Mouse (Mus musculus): ENCODE data around the gene Prok2. TPM values are rescaled to one million over a fixed set of nuclear protein-coding genes. Genes with fewer than 3 reads are reported as not detected.

The Prok2 gene
- total RNA-seq, 2 experiments from 2014 or later = not detected

- no peak for ATAC-seq (replicated peaks; ENCODE audit: poor library complexity)
Observed at GRCm38 (mm10) chr6:99692916-99693841, 33.0 kb downstream of the Prok2 start.

DNA sequence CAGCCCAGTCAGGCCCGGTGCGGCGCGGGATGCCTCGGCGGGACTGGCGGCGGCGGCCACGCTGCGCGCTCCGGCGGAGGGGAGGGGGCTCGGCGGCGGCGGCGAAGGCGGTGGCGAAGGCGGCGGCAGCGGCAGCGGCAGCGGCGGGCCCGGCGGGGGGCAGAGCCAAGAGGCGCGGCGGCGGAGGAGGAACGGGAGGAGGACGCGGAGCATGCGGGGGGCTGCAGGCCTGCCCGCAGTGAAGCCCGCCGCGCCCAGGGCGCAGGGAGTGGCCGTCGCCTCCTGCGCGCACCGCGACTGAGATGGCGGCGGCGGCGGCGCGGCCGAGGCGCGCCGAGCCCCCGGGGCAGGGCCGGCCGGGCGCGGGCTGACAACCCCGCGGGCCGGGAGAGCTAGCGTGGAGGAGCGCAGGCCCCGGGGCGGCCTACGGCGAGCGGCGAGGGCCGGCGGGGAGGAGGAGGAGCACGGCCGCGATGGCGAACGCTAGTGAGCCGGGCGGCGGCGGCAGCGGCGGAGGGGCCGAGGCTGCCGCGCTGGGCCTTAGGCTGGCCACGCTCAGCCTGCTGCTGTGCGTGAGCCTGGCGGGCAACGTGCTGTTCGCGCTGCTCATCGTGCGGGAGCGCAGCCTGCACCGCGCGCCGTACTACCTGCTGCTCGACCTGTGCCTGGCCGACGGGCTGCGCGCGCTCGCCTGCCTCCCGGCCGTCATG is 33.8 kb downstream of the Prok2 start, which contains the start of gene Gpr27:
Gpr27 (plus strand) TSS at position 474 of the 710 bp plus-strand sequence.
- ATAC-seq (replicated peaks; ENCODE audit: poor library complexity) = no peak

DNA sequence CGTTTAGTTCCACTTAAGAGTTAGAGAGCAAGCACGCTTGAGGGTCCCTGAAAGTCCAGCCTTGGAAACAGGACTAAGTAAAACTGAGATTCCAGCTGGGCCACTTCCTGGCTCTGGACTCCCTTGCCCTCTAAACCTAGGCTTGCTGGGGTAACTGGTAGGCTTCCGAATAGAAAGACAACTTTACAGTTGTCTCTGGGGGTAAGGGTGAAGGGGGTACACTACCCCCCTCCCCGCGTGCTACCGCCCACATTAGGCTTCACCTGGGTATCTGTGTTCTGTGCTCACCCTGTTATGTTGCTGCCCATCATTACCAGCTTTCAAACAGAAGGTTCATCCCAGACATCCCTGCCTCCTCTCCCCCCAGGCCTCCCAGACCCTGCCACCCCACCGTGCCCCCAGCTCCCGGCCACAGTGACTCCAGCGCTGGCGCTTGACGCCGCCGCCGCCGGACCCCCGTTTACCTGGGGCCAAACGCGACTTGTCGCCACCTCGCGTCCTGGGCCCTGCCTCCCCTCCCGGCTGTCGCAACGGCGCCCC is 34.5 kb downstream of the Prok2 start:
- ATAC-seq (replicated peaks; ENCODE audit: poor library complexity) = no peak

- ATAC-seq (replicated peaks; ENCODE audit: poor library complexity) = peak; percentile 54
Observed at GRCm38 (mm10) chr6:99688513-99688912, 37.7 kb downstream of the Prok2 start.

- peak; percentile 84 for ATAC-seq (replicated peaks; ENCODE audit: poor library complexity)
Observed at GRCm38 (mm10) chr6:99684899-99685298, 41.3 kb downstream of the Prok2 start.

DNA sequence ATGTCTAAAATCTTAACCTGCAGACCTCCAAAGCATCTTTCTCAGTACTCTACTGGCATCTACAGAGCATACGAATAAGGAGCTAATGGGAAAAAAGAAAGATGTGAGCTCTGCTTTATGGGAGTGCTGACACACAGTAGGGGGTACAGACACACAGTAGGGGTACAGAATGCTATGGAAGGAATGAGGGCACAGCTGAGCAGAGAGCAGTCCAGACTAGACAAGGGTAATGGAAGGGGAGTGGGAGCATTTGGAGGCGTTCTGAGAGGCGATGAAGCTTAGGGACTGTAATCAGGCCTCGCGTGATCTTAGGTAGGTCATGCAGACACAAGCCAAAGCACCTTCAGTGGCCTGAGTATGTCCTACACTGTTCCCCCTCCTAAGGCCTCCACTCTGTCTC is 42.2 kb downstream of the Prok2 start:
- no peak for ATAC-seq (replicated peaks; ENCODE audit: poor library complexity)

DNA sequence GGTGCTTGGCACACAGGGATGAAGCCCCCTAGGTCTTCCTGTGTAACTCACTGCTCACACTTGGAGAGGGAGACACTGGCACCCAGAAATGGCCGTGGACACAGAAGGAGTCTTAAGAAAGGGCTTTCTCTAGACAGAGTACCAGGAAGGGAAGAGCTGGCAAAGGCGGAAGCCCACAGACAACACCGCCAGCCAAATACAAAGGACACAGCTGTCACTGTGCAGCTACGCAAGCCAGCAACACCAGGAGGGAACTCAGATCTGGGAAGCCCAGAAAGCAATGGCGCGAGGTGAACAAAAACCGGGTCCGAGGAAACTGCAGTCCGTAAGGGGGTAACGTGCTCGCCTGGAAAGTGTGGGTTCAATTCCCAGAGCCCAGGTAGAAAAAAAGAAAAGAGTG is 48.1 kb downstream of the Prok2 start:
- ATAC-seq (replicated peaks; ENCODE audit: poor library complexity) = no peak

- no peak for ATAC-seq (replicated peaks; ENCODE audit: poor library complexity)
Observed at GRCm38 (mm10) chr6:99677325-99677724, 48.9 kb downstream of the Prok2 start.

DNA sequence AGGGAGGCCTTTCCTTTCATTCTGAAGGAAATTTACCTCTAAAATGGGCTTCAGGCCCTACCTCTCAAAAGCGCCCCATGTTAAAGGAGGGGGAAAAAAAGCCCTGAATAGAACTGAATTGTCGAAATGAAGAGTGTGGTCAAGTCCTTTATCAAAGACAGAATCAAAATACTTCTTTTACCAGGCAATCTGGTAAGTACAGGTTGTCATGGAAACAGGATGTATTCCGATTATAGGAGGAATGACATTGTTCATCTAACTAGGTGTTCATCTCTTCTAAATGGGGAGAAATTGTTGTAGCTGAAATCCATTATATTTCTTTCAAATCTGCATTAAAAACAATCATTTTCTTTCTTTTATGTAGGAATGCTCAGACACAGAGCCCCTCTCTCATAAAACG is 51.7 kb downstream of the Prok2 start:
- no peak for ATAC-seq (replicated peaks; ENCODE audit: poor library complexity)

GRCm38 (mm10) chr6:99671768-99672167 is 54.4 kb downstream of the Prok2 start:
- ATAC-seq (replicated peaks; ENCODE audit: poor library complexity) = no peak

- ATAC-seq (replicated peaks; ENCODE audit: poor library complexity) = peak; percentile 72
Observed at GRCm38 (mm10) chr6:99670481-99671119, 55.6 kb downstream of the Prok2 start.

GRCm38 (mm10) chr6:99669481-99670325 is 56.5 kb downstream of the Prok2 start:
- ATAC-seq (replicated peaks; ENCODE audit: poor library complexity) = no peak

DNA sequence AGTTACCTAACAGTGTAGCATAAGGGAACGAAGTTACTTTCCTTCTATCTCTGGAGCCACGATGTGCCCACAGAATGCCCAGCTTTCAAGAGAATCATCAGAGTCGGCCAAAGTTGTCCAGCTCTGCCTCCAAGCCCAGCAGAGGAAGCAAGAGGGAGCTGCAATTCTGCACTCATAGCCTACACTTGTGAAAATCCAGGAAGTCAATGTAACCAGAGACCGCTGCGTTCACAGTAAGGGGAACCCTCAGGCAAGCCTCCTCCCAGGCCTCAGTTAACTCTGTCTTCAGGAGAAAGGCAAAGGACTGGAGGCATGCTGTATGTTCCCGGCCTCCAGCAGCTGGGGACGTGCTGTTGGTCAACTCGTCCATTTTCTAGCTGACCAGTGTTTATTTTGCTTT is 58.9 kb downstream of the Prok2 start:
- peak; percentile 62 for ATAC-seq (replicated peaks; ENCODE audit: poor library complexity)

DNA sequence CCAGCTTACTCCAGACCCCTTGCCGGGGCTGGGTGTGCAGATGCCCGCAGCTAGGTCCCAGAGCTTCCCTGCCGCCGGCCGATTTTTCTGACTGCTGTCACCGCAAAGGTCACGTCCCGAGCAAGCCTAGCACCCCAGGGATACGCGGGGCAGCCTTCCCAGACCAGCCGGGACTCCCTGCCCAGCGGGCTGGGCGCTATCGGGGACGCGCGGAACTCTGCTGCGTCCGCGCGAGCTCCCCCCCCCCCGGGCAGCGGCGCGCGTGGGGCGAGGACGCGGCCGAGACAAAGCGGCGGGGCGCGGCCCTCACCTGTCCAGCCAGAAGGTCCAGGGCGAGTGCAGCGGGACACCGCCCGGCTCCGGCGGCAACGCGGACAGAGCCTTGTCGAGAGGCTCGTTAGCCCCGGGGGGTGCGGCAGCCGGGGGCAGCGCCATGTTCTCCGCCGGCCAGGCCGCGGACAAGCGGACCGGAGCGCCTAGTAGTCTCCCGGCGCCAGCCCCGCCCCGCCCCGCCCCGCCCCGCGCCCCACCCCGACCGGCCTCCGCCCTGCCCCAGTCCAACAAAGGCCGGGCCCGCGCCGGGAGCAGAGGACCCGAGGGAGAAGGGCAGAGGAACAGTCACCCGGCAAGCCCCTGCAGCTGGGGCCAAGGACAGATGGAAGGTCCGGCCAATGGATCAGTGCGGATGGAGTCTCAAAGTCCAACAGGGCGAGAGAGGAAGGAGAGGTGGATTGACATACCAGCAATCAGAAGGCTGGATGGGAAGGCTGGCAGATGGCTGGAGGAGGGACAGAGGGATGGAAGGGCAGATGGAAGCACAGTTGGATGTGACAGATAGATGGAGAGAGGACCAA is 59.6 kb downstream of the Prok2 start, which contains the start of the genes Eif4e3 and Gm20696:
Eif4e3 (minus strand) TSS at position 454 of the 854 bp plus-strand sequence.
Gm20696 (minus strand) TSS at position 480 of the 854 bp plus-strand sequence.
- peak; percentile 40 for ATAC-seq (replicated peaks; ENCODE audit: poor library complexity)

DNA sequence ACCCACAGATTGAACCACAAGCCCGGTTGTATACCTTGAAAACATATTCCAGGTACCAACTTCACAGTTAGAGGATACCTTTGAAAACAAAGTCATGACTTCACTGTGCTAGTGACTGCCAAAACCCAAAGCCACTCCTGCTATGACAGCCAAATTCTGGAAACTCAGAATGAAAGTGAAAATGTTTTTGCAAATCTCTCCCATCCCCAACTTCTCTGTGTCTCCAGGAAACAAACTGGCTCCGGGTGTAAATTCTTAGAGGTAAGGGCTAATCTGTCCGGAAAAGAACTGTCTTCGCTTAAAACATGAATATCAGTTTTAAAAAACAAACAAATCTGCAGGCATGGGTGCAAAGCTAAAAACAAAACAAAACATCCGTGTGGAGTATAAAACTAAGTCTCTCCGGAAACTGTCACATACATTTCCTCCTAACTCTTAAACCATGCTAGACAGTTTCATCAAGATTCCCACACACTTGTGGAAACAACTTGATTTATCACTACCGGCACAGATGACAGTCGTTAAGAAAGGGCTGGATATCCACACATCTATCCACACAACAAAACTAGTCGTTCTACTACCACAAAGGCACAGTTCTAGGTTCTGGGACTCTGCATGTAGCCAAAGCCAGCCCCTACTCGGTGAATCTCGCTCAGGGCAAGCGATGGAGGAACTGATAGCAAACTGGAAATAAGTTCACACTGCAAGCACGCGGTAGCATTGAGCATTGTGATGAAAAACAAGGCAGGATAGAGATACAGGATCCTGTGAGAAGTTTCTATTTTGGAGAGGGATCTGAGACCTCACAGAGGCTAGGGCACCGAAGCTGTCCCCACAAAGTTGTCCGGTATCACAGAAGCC is 60.5 kb downstream of the Prok2 start:
- peak; percentile 6; the same call in 1 of the 2 replicates for ATAC-seq (replicated peaks; ENCODE audit: poor library complexity)

- no peak for ATAC-seq (replicated peaks; ENCODE audit: poor library complexity)
Observed at GRCm38 (mm10) chr6:99663232-99663631, 63.0 kb downstream of the Prok2 start.

All from megakaryocyte progenitor cell, adult 5-6 weeks (primary cell).